Mouse (Mus musculus): Measurements from ENCODE around the gene Nrxn2. TPM values are rescaled to one million over a fixed set of nuclear protein-coding genes. Genes with fewer than 3 reads are reported as not detected.
A peak's percentile ranks its signal among the peaks of the same experiment; 100 is the strongest.

Nrxn2 gene
- polyA plus RNA-seq, 1 experiment from 2014 or later = 28.1 TPM

- no peaks in the 10 kb centered on the region for H3K27me3 ChIP-seq (replicated peaks; ENCODE audit: control insufficient read depth, insufficient read depth, low read length)
- WGBS = 5% methylated on average over 12 of the region's 13 CpGs
- H3K9me3 ChIP-seq (ENCODE audit: control insufficient read depth, low read length) = no peaks in the 10 kb centered on the region
- H3K4me3 ChIP-seq (replicated peaks; ENCODE audit: low read length) = peak overlapping the region; percentile 56
- ATAC-seq = peak; percentile 11; the same call in 1 of the 2 replicates
- peak overlapping the region; percentile 82 for H3K4me2 ChIP-seq (ENCODE audit: low read length)
- peak overlapping the region; percentile 92 for H3K27ac ChIP-seq (ENCODE audit: low read length)
- peak overlapping the region; percentile 89 for H3K9ac ChIP-seq (replicated peaks; ENCODE audit: low read depth, low read length)
- H3K36me3 ChIP-seq (ENCODE audit: control insufficient read depth, insufficient read depth) = peaks cover 2% of the 10 kb centered on the region; the same call in 1 of the 2 replicates
- peaks cover 48% of the 10 kb centered on the region for H3K4me1 ChIP-seq (replicated peaks; ENCODE audit: control insufficient read depth, insufficient read depth, low read length)
Measured at GRCm38 (mm10) chr19:6532656-6533055, 114.1 kb downstream of the Nrxn2 start.

- Histone ChIP-seq H3K4me1 (replicated peaks; ENCODE audit: control insufficient read depth, insufficient read depth, low read length) (peaks cover 48% of the 10 kb centered on the region), H3K27ac (ENCODE audit: low read length) (peak overlapping the region; percentile 92; the same call in 1 of the 2 replicates), H3K4me3 (replicated peaks; ENCODE audit: low read length) (no peak overlapping the region; the same call in 1 of the 2 replicates), H3K4me2 (ENCODE audit: low read length) (peak overlapping the region; percentile 82), H3K27me3 (replicated peaks; ENCODE audit: control insufficient read depth, insufficient read depth, low read length) (no peaks in the 10 kb centered on the region), H3K9me3 (ENCODE audit: control insufficient read depth, low read length) (no peaks in the 10 kb centered on the region), H3K9ac (replicated peaks; ENCODE audit: low read depth, low read length) (peak overlapping the region; percentile 89; the same call in 1 of the 2 replicates), H3K36me3 (ENCODE audit: control insufficient read depth, insufficient read depth) (no peaks in the 10 kb centered on the region)
- ATAC-seq = no peak
- WGBS = 62% methylated on average over 11 of the region's 11 CpGs
Measured at GRCm38 (mm10) chr19:6533290-6534117, 115.0 kb downstream of the Nrxn2 start.

GRCm38 (mm10) chr19:6534118-6534415, 115.5 kb downstream of the Nrxn2 start:
- Histone ChIP-seq H3K9ac (replicated peaks; ENCODE audit: low read depth, low read length) (no peak overlapping the region), H3K4me3 (replicated peaks; ENCODE audit: low read length) (no peak overlapping the region), H3K4me2 (ENCODE audit: low read length) (no peak overlapping the region), H3K4me1 (replicated peaks; ENCODE audit: control insufficient read depth, insufficient read depth, low read length) (peaks cover 48% of the 10 kb centered on the region), H3K36me3 (ENCODE audit: control insufficient read depth, insufficient read depth) (no peaks in the 10 kb centered on the region), H3K27ac (ENCODE audit: low read length) (no peak overlapping the region), H3K9me3 (ENCODE audit: control insufficient read depth, low read length) (no peaks in the 10 kb centered on the region), H3K27me3 (replicated peaks; ENCODE audit: control insufficient read depth, insufficient read depth, low read length) (no peaks in the 10 kb centered on the region)
- WGBS = 42% methylated on average over 5 of the region's 5 CpGs
- ATAC-seq = no peak

GRCm38 (mm10) chr19:6536201-6536600, 117.7 kb downstream of the Nrxn2 start:
- Histone ChIP-seq H3K27me3 (replicated peaks; ENCODE audit: control insufficient read depth, insufficient read depth, low read length) (no peaks in the 10 kb centered on the region), H3K4me3 (replicated peaks; ENCODE audit: low read length) (no peak overlapping the region), H3K9ac (replicated peaks; ENCODE audit: low read depth, low read length) (no peak overlapping the region), H3K4me1 (replicated peaks; ENCODE audit: control insufficient read depth, insufficient read depth, low read length) (peaks cover 30% of the 10 kb centered on the region), H3K27ac (ENCODE audit: low read length) (no peak overlapping the region), H3K9me3 (ENCODE audit: control insufficient read depth, low read length) (no peaks in the 10 kb centered on the region), H3K4me2 (ENCODE audit: low read length) (no peak overlapping the region), H3K36me3 (ENCODE audit: control insufficient read depth, insufficient read depth) (no peaks in the 10 kb centered on the region)
- no peak for ATAC-seq
- 74% methylated on average over 3 of the region's 3 CpGs for WGBS

- Histone ChIP-seq H3K9me3 (ENCODE audit: control insufficient read depth, low read length) (no peaks in the 10 kb centered on the region), H3K27ac (ENCODE audit: low read length) (no peak overlapping the region), H3K4me1 (replicated peaks; ENCODE audit: control insufficient read depth, insufficient read depth, low read length) (peaks cover 25% of the 10 kb centered on the region), H3K4me3 (replicated peaks; ENCODE audit: low read length) (no peak overlapping the region), H3K4me2 (ENCODE audit: low read length) (no peak overlapping the region), H3K9ac (replicated peaks; ENCODE audit: low read depth, low read length) (no peak overlapping the region), H3K27me3 (replicated peaks; ENCODE audit: control insufficient read depth, insufficient read depth, low read length) (no peaks in the 10 kb centered on the region), H3K36me3 (ENCODE audit: control insufficient read depth, insufficient read depth) (no peaks in the 10 kb centered on the region)
- no peak for ATAC-seq
- 74% methylated on average over 6 of the region's 6 CpGs for WGBS
Measured at GRCm38 (mm10) chr19:6536696-6537095, 118.2 kb downstream of the Nrxn2 start.

GRCm38 (mm10) chr19:6537526-6537925, 119.0 kb downstream of the Nrxn2 start:
- H3K27me3 ChIP-seq (replicated peaks; ENCODE audit: control insufficient read depth, insufficient read depth, low read length) = no peaks in the 10 kb centered on the region
- H3K4me1 ChIP-seq (replicated peaks; ENCODE audit: control insufficient read depth, insufficient read depth, low read length) = peaks cover 16% of the 10 kb centered on the region
- H3K4me3 ChIP-seq (replicated peaks; ENCODE audit: low read length) = no peak overlapping the region
- H3K27ac ChIP-seq (ENCODE audit: low read length) = no peak overlapping the region
- no peak overlapping the region for H3K9ac ChIP-seq (replicated peaks; ENCODE audit: low read depth, low read length)
- H3K9me3 ChIP-seq (ENCODE audit: control insufficient read depth, low read length) = no peaks in the 10 kb centered on the region
- H3K36me3 ChIP-seq (ENCODE audit: control insufficient read depth, insufficient read depth) = no peaks in the 10 kb centered on the region
- ATAC-seq = no peak
- H3K4me2 ChIP-seq (ENCODE audit: low read length) = no peak overlapping the region
- WGBS = 81% methylated on average over 8 of the region's 8 CpGs

- Histone ChIP-seq H3K27me3 (replicated peaks; ENCODE audit: control insufficient read depth, insufficient read depth, low read length) (no peaks in the 10 kb centered on the region), H3K4me3 (replicated peaks; ENCODE audit: low read length) (no peak overlapping the region), H3K4me2 (ENCODE audit: low read length) (no peak overlapping the region), H3K9me3 (ENCODE audit: control insufficient read depth, low read length) (no peaks in the 10 kb centered on the region), H3K4me1 (replicated peaks; ENCODE audit: control insufficient read depth, insufficient read depth, low read length) (peaks cover 6% of the 10 kb centered on the region), H3K27ac (ENCODE audit: low read length) (no peak overlapping the region), H3K36me3 (ENCODE audit: control insufficient read depth, insufficient read depth) (no peaks in the 10 kb centered on the region), H3K9ac (replicated peaks; ENCODE audit: low read depth, low read length) (no peak overlapping the region)
- ATAC-seq = no peak
- 91% methylated on average over 6 of the region's 6 CpGs for WGBS
Measured at GRCm38 (mm10) chr19:6538546-6538945, 120.0 kb downstream of the Nrxn2 start.

DNA sequence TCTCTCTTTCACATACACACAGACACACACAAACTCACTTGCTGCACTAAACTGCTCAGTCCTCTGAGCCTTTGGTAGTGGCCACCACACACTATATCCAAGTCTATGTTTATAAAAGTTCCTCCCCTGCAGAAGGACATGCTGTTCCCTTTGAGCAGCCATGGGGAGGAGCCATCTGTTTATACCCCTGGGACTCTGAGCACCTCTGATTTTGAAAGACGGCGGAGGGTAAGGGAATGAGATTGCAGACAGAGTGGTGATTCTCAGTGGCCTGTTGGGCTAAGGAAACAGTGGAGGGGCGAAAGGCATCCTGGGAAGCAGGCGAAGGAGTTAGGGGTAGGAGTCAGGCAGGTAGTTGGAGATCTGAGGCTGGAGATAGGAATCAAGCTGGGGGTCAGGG, 121.1 kb downstream of the Nrxn2 start:
- H3K9ac ChIP-seq (replicated peaks; ENCODE audit: low read depth, low read length) = no peak overlapping the region
- H3K27me3 ChIP-seq (replicated peaks; ENCODE audit: control insufficient read depth, insufficient read depth, low read length) = no peaks in the 10 kb centered on the region
- H3K27ac ChIP-seq (ENCODE audit: low read length) = no peak overlapping the region
- H3K36me3 ChIP-seq (ENCODE audit: control insufficient read depth, insufficient read depth) = no peaks in the 10 kb centered on the region
- no peaks in the 10 kb centered on the region for H3K9me3 ChIP-seq (ENCODE audit: control insufficient read depth, low read length)
- no peak overlapping the region for H3K4me2 ChIP-seq (ENCODE audit: low read length)
- 81% methylated on average over 4 of the region's 4 CpGs for WGBS
- ATAC-seq = no peak
- H3K4me1 ChIP-seq (replicated peaks; ENCODE audit: control insufficient read depth, insufficient read depth, low read length) = no peaks in the 10 kb centered on the region
- no peak overlapping the region for H3K4me3 ChIP-seq (replicated peaks; ENCODE audit: low read length)

DNA sequence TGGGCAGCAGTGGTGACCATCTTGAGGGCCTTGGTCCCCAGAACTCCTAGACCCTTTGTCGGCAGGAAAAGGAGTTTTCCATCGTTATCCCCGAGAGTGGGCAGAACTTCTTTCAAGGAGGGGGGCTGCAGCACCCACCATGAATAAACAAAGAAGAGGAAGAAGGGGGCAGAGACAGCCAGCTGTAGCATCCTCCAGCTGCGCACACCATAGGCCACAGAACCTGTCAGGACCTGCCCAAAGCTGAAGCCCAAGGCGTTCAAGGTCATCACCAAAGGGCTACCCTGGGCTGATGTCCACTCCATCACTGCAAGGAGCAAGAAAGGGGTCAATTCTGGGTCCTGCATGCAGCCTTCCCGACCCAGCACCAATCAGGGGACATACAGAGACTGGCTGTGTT, 121.7 kb downstream of the Nrxn2 start:
- Histone ChIP-seq H3K27ac (ENCODE audit: low read length) (no peak overlapping the region), H3K4me3 (replicated peaks; ENCODE audit: low read length) (no peak overlapping the region), H3K27me3 (replicated peaks; ENCODE audit: control insufficient read depth, insufficient read depth, low read length) (no peaks in the 10 kb centered on the region), H3K36me3 (ENCODE audit: control insufficient read depth, insufficient read depth) (no peaks in the 10 kb centered on the region), H3K9ac (replicated peaks; ENCODE audit: low read depth, low read length) (no peak overlapping the region), H3K9me3 (ENCODE audit: control insufficient read depth, low read length) (no peaks in the 10 kb centered on the region), H3K4me2 (ENCODE audit: low read length) (no peak overlapping the region), H3K4me1 (replicated peaks; ENCODE audit: control insufficient read depth, insufficient read depth, low read length) (no peaks in the 10 kb centered on the region)
- WGBS = 71% methylated on average over 6 of the region's 6 CpGs
- no peak for ATAC-seq
